Mouse (Mus musculus): ENCODE data around the gene Arhgap6. TPM values are rescaled to one million over a fixed set of nuclear protein-coding genes. Genes with fewer than 3 reads are reported as not detected.
A peak's percentile ranks its signal among the peaks of the same experiment; 100 is the strongest.

Gene Arhgap6
- polyA plus RNA-seq, 2 experiments = 1.2 to 2.3 TPM

GRCm38 (mm10) chrX:168920942-168921341 lies 126.0 kb downstream of the Arhgap6 start:
- TF ChIP-seq CTCF (IDR thresholded peaks at IDR 0.05; ENCODE audit: low read depth) = no peak
- no peak for TF ChIP-seq EP300 (IDR thresholded peaks at IDR 0.05; ENCODE audit: low read depth)
- H3K9me3 ChIP-seq (ENCODE audit: control insufficient read depth, low read length) = no peaks in the 10 kb centered on the region
- ATAC-seq (ENCODE audit: insufficient read depth) (no peak), DNase-seq (ENCODE audit: low read depth in 3 of 3, low spot score in 3 of 3) (no peak)
- no peak overlapping the region for H3K27ac ChIP-seq
- H3K4me2 ChIP-seq (ENCODE audit: low read depth) = no peak overlapping the region
- 55% methylated on average over 2 of the region's 2 CpGs for WGBS (ENCODE audit: insufficient replicate concordance)
- H3K4me1 ChIP-seq (replicated peaks; ENCODE audit: control insufficient read depth in 2 of 2, insufficient read depth in 2 of 2, low read length in 1 of 2) = no peaks in the 10 kb centered on the region
- no peaks in the 10 kb centered on the region for H3K36me3 ChIP-seq (replicated peaks; ENCODE audit: control insufficient read depth, insufficient read depth, low read depth)
- no peak overlapping the region for H3K9ac ChIP-seq (replicated peaks)
- H3K27me3 ChIP-seq (ENCODE audit: control insufficient read depth, insufficient read depth, low read length) = no peaks in the 10 kb centered on the region
- H3K4me3 ChIP-seq (ENCODE audit: insufficient read depth in 1 of 2, low read depth in 2 of 2, low read length in 2 of 2) = no peak overlapping the region

DNA sequence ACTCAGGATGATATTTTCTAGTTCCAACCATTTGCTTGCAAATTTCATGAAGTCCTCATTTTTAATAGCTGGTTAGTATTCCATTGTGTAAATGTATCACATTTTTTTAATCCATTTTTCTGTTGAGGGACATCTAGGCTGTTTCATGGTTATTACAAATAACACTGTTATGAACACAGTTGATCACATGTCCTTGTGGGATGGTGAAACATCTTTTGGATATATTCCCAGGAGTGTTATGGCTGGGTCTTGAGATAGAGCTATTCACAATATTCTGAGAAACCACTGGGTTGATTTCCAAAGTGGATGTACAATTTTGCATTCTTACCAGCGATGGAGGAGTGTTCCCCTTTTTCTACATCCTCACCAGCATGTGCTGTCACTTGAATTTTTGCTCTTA lies 137.5 kb downstream of the Arhgap6 start:
- DNase-seq (ENCODE audit: low read depth in 3 of 3, low spot score in 3 of 3) = no peak
- WGBS (ENCODE audit: insufficient replicate concordance) = 54% methylated on average over 1 of the region's 1 CpGs
- no peak overlapping the region for H3K4me2 ChIP-seq (ENCODE audit: low read depth)
- no peaks in the 10 kb centered on the region for H3K4me1 ChIP-seq (replicated peaks; ENCODE audit: control insufficient read depth in 2 of 2, insufficient read depth in 2 of 2, low read length in 1 of 2)
- ATAC-seq (ENCODE audit: insufficient read depth) = no peak
- H3K9me3 ChIP-seq (ENCODE audit: control insufficient read depth, low read length) = no peaks in the 10 kb centered on the region
- H3K4me3 ChIP-seq (ENCODE audit: insufficient read depth in 1 of 2, low read depth in 2 of 2, low read length in 2 of 2) = no peak overlapping the region
- no peaks in the 10 kb centered on the region for H3K36me3 ChIP-seq (replicated peaks; ENCODE audit: control insufficient read depth, insufficient read depth, low read depth)
- TF ChIP-seq CTCF (IDR thresholded peaks at IDR 0.05; ENCODE audit: low read depth) (no peak), EP300 (IDR thresholded peaks at IDR 0.05; ENCODE audit: low read depth) (no peak)
- no peaks in the 10 kb centered on the region for H3K27me3 ChIP-seq (ENCODE audit: control insufficient read depth, insufficient read depth, low read length)
- H3K27ac ChIP-seq = no peak overlapping the region
- H3K9ac ChIP-seq (replicated peaks) = no peak overlapping the region

DNA sequence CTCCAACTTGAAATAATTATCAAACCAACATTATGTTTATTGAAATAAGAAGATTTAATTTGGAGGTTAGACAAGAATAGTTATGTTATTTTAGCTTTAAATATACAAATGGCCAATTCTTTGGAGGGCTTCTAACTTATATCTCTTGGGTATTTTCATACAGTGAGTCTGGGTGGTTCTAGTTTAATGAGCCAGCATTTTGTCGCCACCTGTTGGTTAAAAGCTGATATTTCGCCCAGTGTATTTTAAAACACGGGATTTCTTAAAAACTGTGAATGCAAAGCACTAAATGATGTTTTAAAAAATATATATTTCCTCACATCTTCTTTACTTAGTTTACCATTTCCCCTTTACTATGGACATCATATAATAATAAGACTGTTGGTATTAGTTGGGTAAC lies 140.5 kb downstream of the Arhgap6 start:
- Histone ChIP-seq H3K27ac (no peak overlapping the region), H3K4me1 (replicated peaks; ENCODE audit: control insufficient read depth in 2 of 2, insufficient read depth in 2 of 2, low read length in 1 of 2) (no peaks in the 10 kb centered on the region), H3K9ac (replicated peaks) (no peak overlapping the region), H3K4me2 (ENCODE audit: low read depth) (no peak overlapping the region), H3K27me3 (ENCODE audit: control insufficient read depth, insufficient read depth, low read length) (no peaks in the 10 kb centered on the region), H3K9me3 (ENCODE audit: control insufficient read depth, low read length) (no peaks in the 10 kb centered on the region), H3K4me3 (ENCODE audit: insufficient read depth in 1 of 2, low read depth in 2 of 2, low read length in 2 of 2) (no peak overlapping the region), H3K36me3 (replicated peaks; ENCODE audit: control insufficient read depth, insufficient read depth, low read depth) (no peaks in the 10 kb centered on the region)
- no peak for TF ChIP-seq EP300 (IDR thresholded peaks at IDR 0.05; ENCODE audit: low read depth)
- TF ChIP-seq CTCF (IDR thresholded peaks at IDR 0.05; ENCODE audit: low read depth) = peak; percentile 22; the same call in 1 of the 2 replicates
- ATAC-seq (ENCODE audit: insufficient read depth) (no peak), DNase-seq (ENCODE audit: low read depth in 3 of 3, low spot score in 3 of 3) (peak in 1 of 3 experiments; percentile 1)
- 5% methylated on average over 3 of the region's 3 CpGs for WGBS (ENCODE audit: insufficient replicate concordance)

DNA sequence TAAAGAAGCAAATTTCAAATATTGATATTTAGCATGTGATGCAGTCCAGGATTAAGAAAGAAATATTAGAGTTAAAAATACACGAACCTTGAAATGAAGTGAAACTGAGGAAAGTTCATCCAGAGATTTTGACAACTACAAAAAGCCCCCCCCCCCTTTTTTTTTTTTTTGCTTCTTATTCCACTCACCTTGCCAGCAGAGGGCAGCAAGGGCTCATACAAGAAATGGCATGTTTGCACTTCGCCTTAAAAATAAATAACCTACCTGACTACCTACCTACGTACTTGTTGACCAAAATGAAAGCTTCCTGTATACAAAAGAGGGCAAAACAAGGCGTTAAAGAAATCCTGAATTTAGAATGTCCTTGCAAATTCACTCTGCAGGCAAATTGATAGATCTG lies 143.0 kb downstream of the Arhgap6 start:
- Histone ChIP-seq H3K27ac (no peak overlapping the region), H3K4me1 (replicated peaks; ENCODE audit: control insufficient read depth in 2 of 2, insufficient read depth in 2 of 2, low read length in 1 of 2) (no peaks in the 10 kb centered on the region), H3K4me3 (ENCODE audit: insufficient read depth in 1 of 2, low read depth in 2 of 2, low read length in 2 of 2) (no peak overlapping the region), H3K36me3 (replicated peaks; ENCODE audit: control insufficient read depth, insufficient read depth, low read depth) (no peaks in the 10 kb centered on the region), H3K9ac (replicated peaks) (no peak overlapping the region), H3K9me3 (ENCODE audit: control insufficient read depth, low read length) (no peaks in the 10 kb centered on the region), H3K4me2 (ENCODE audit: low read depth) (no peak overlapping the region), H3K27me3 (ENCODE audit: control insufficient read depth, insufficient read depth, low read length) (no peaks in the 10 kb centered on the region)
- no peak for TF ChIP-seq EP300 (IDR thresholded peaks at IDR 0.05; ENCODE audit: low read depth)
- peak; percentile 7; the same call in 1 of the 2 replicates for TF ChIP-seq CTCF (IDR thresholded peaks at IDR 0.05; ENCODE audit: low read depth)
- DNase-seq (ENCODE audit: low read depth in 3 of 3, low spot score in 3 of 3) (no peak), ATAC-seq (ENCODE audit: insufficient read depth) (no peak)
- 23% methylated on average over 4 of the region's 4 CpGs for WGBS (ENCODE audit: insufficient replicate concordance)

- no peak overlapping the region for H3K27ac ChIP-seq
- no peaks in the 10 kb centered on the region for H3K9me3 ChIP-seq (ENCODE audit: control insufficient read depth, low read length)
- no peaks in the 10 kb centered on the region for H3K27me3 ChIP-seq (ENCODE audit: control insufficient read depth, insufficient read depth, low read length)
- 66% methylated on average over 5 of the region's 5 CpGs for WGBS (ENCODE audit: insufficient replicate concordance)
- no peak overlapping the region for H3K4me2 ChIP-seq (ENCODE audit: low read depth)
- TF ChIP-seq CTCF (IDR thresholded peaks at IDR 0.05; ENCODE audit: low read depth) (no peak), EP300 (IDR thresholded peaks at IDR 0.05; ENCODE audit: low read depth) (no peak)
- no peak for ATAC-seq (ENCODE audit: insufficient read depth)
- H3K9ac ChIP-seq (replicated peaks) = no peak overlapping the region
- H3K4me1 ChIP-seq (replicated peaks; ENCODE audit: control insufficient read depth in 2 of 2, insufficient read depth in 2 of 2, low read length in 1 of 2) = no peaks in the 10 kb centered on the region
- DNase-seq (ENCODE audit: low read depth in 3 of 3, low spot score in 3 of 3) = no peak
- H3K36me3 ChIP-seq (replicated peaks; ENCODE audit: control insufficient read depth, insufficient read depth, low read depth) = no peaks in the 10 kb centered on the region
- H3K4me3 ChIP-seq (ENCODE audit: insufficient read depth in 1 of 2, low read depth in 2 of 2, low read length in 2 of 2) = no peak overlapping the region
These were observed 146.8 kb downstream of the Arhgap6 start for GRCm38 (mm10) chrX:168941684-168942083.

All from liver, embryonic 14.5 days (tissue).